Mouse (Mus musculus) gastrocnemius, adult 2 months (tissue): ENCODE measurements at regions not wholly inside any gene's neighbourhood (a gene's known extent, or its start where the extent isn't known, plus 50 kb on each side); places are given as distances from the start of the nearest gene placed in this dataset.

Experiments used
- DNase-seq: peaks from one replicate; pipeline ENCODE4 v3.0.0; 2022
- H3K27ac ChIP-seq: fragments of 200-600 bp; 2 replicates; pipeline ENCODE4 v1.8.1; 2022; ENCODE audit warnings: mild to moderate bottlenecking
- H3K4me3 ChIP-seq: fragments of 200-600 bp; 2 replicates; pipeline ENCODE4 v1.8.1; 2022; ENCODE audit warnings: mild to moderate bottlenecking, moderate library complexity
- CTCF ChIP-seq: fragments of 200-600 bp; IDR thresholded peaks from 2 replicates; pipeline ENCODE4 v1.8.1; 2022; ENCODE audit warnings: antibody characterized with exemption, mild to moderate bottlenecking, moderate library complexity
- intact Hi-C: fragments of 180-260 bp; cut with DNase I; formaldehyde crosslinking; loops from one replicate; pipeline ENCODE4 v1.15.1; 2025

DNA sequence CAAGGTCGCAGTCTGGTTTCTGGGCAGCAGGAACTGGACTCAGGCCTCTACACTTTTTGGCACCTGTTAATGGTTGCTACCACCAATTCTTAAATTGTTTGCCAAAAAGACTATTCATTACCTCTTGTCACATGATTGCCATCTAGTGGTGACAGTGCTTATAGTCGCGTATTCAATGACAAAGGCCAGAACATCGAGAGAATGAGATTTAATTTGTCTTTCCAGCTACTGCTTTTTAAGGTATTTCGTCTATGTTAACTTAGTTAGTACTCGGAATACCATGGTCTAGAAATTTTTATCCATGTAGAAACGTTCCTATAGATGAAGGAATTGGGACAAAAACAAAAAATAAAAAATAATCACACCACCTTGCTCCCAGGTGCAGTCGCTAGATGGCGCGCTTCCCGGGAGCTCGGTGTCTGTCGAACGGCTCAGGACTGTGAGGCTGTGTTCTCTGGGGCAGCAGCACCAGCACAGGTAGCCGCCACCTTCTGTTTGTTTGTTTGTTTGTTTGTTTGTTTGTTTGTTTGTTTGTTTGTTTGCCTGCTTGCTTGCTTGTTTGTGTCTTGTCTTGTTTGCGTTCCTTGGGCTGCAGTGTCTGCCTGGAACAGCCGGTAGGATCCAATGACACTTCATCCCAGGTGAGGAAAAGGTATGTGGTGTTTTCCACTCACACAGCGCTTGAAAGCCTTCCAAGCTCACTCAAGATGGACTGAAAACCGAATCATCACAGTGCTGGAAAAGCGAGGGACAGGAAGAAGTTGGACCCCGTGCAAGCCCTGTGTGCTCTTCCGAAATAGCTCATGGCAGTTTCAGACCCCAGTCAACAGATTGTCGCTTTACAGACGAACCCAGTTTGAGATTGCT is 114.5 kb downstream of the Elovl4 start:
- peak; percentile 70 for DNase-seq

More for the DNA sequence above, 114.5 kb downstream of the Elovl4 start:
- intact Hi-C loops: loop anchor here (5.0 to 10.0 kb wide), 2 partner anchors 39 to 207 kb away; no protein-coding TSS in a partner anchor
- TF ChIP-seq CTCF: peak; percentile 76
- H3K4me3 ChIP-seq: peak overlapping the region; percentile 65
- H3K27ac ChIP-seq: no peak overlapping the region
